18 mouse cellular contexts compared by ENCODE assay signal in genomic region chr6:134079563-134079962, GRCm38 (mm10). TPM values are rescaled to one million over a fixed set of nuclear protein-coding genes. Genes with fewer than 3 reads are reported as not detected.
DNase-seq lines count a peak whose midpoint lies in the region; ATAC-seq and TF ChIP-seq lines count a peak whose summit lies in the region.
"Had no signal": no experiment of that assay in that cellular context is flagged by ENCODE, and none has a peak within 500 bp of the region (broad histone marks: within the 10 kb centered on the region; RNA-seq: fewer than 3 reads in every experiment).

No protein-coding gene starts in this region.

- no peaks in the 10 kb centered on the region for H3K27me3 ChIP-seq in midbrain, embryonic 14.5 days (ENCODE audit: control insufficient read depth, insufficient read depth, low read length)
- H3K27me3 ChIP-seq: CH12.LX, Patski had no signal

- DNase-seq in left cerebral cortex, adult 2 months (ENCODE audit: extremely low spot score in 1 of 2, low spot score in 2 of 2): no peak
- DNase-seq in left cerebral cortex, adult 8-10 months (ENCODE audit: low spot score in 2 of 2): no peak
- no peak for DNase-seq in midbrain, embryonic 14.5 days
- no peak for DNase-seq in frontal cortex, postnatal 10 days (ENCODE audit: low spot score in 2 of 2)
- DNase-seq: adrenal gland, adult 2 months; adrenal gland, adult 8-10 months; adrenal gland, postnatal 10 days; adrenal gland, postnatal 14 days; adrenal gland, postnatal 25 days; adrenal gland, postnatal 36 days; B cell, adult 2 months had no signal

- peak overlapping the region; percentile 5; the same call in 1 of the 2 replicates for H3K27ac ChIP-seq in left cerebral cortex, adult 2 months
- no peak overlapping the region for H3K27ac ChIP-seq in midbrain, embryonic 14.5 days (replicated peaks; ENCODE audit: low read depth, low read length)

- no peak overlapping the region for H3K4me2 ChIP-seq in midbrain, embryonic 14.5 days (ENCODE audit: low read length)

- WGBS in midbrain, embryonic 14.5 days: 92% methylated on average over 2 of the region's 2 CpGs

- H3K9me3 ChIP-seq in midbrain, embryonic 14.5 days (ENCODE audit: control insufficient read depth, low read length): no peaks in the 10 kb centered on the region
- H3K9me3 ChIP-seq: G1E had no signal

- TF ChIP-seq CTCF in left cerebral cortex, adult 2 months (IDR thresholded peaks at IDR 0.05): no peak

- intact Hi-C loops in left cerebral cortex, adult 2 months (cut with DNase I): loop anchor here (5.0 kb wide), 2 partner anchors 93 to 138 kb away; no protein-coding TSS in a partner anchor

- H3K4me1 ChIP-seq in midbrain, embryonic 14.5 days (ENCODE audit: control insufficient read depth, insufficient read depth, low read length): no peaks in the 10 kb centered on the region

- H3K9ac ChIP-seq in midbrain, embryonic 14.5 days (replicated peaks; ENCODE audit: low read length): no peak overlapping the region

- H3K36me3 ChIP-seq in midbrain, embryonic 14.5 days (ENCODE audit: control insufficient read depth, insufficient read depth, low read length): no peaks in the 10 kb centered on the region

- H3K4me3 ChIP-seq in left cerebral cortex, adult 2 months: no peak overlapping the region
- no peak overlapping the region for H3K4me3 ChIP-seq in midbrain, embryonic 14.5 days (replicated peaks; ENCODE audit: low read depth, low read length)

- ATAC-seq in granulocyte monocyte progenitor cell, adult 5-6 weeks (replicated peaks; ENCODE audit: poor library complexity, severe bottlenecking): peak; percentile 65; the same call in 1 of the 2 replicates
- peak; percentile 62 for ATAC-seq in megakaryocyte, adult 5-6 weeks (ENCODE audit: poor library complexity, severe bottlenecking)
- ATAC-seq in midbrain, embryonic 14.5 days (ENCODE audit: low FRiP score, low TSS enrichment): no peak
- ATAC-seq: activated CD4-positive, CD25-positive, alpha-beta regulatory T cell, adult 4 months; CD4-positive, CD25-positive, alpha-beta regulatory T cell, adult 4 months; Patski had no signal

RNA-seq across cellular contexts. Expression of gene Etv6, which starts 44.1 kb away (rescaled TPM):
- 10 to 100 TPM; 18.7 to 19.3 TPM for total RNA-seq in left cerebral cortex, adult 2 months (2021)
- total RNA-seq in left cerebral cortex, adult 8-10 months (2022): 10 to 100 TPM; 13.3 to 16.1 (median 15.1) TPM
- 100 and 123 TPM in 2 replicates for total RNA-seq in granulocyte monocyte progenitor cell, adult 5-6 weeks (2014; fragmentation: Nextera tagmentation)
- 75.5 and 83.9 TPM in 2 replicates for total RNA-seq in granulocyte monocyte progenitor cell, adult 5-6 weeks (2017)
- 51.9 and 66.7 TPM in 2 replicates for total RNA-seq in megakaryocyte, adult 5-6 weeks (2015)
- 32.9 and 42.3 TPM in 2 replicates for total RNA-seq in megakaryocyte, adult 5-6 weeks (2017)
- 4.1 and 7.9 TPM in 2 replicates for polyA plus RNA-seq in midbrain, embryonic 14.5 days (2014; fragmentation: Nextera tagmentation; extraction: Ambion mirVana)
